Mouse (Mus musculus) embryo, embryonic 10 days (tissue): Measurements from ENCODE around the gene Olfr781.
"Not testable (repeated sequence)": the region's sequence is repeated elsewhere in the genome, so short reads cannot be mapped to it uniquely, and the experiment has no call there.

Source experiments
- DNase-seq: peaks from one replicate; pipeline ENCODE4 v3.0.0-alpha.2; 2015; ENCODE audit warnings: low spot score

Olfr781 gene

GRCm38 (mm10) chr10:129328554-129328953 is at the start of gene Olfr781:
TSS of gene Olfr781 (plus strand) at chr10:129328854.
- DNase-seq: no peak

- DNase-seq: not testable (repeated sequence)
Measured at GRCm38 (mm10) chr10:129312973-129313372, 15.7 kb upstream of the Olfr781 start.

- DNase-seq: not testable (repeated sequence)
Measured at GRCm38 (mm10) chr10:129313521-129313920, 15.1 kb upstream of the Olfr781 start.

- DNase-seq: no peak
Measured at GRCm38 (mm10) chr10:129317817-129318216, 10.8 kb upstream of the Olfr781 start, which contains the start of gene Olfr780. TSS of gene Olfr780 (plus strand) at chr10:129318117.

GRCm38 (mm10) chr10:129348550-129348949 is 19.9 kb downstream of the Olfr781 start, which contains the start of gene Olfr782:
TSS of gene Olfr782 (plus strand) at chr10:129348850.
- no peak for DNase-seq

- DNase-seq: not testable (repeated sequence)
Measured at GRCm38 (mm10) chr10:129352475-129352874, 23.8 kb downstream of the Olfr781 start.

- not testable (repeated sequence) for DNase-seq
Measured at GRCm38 (mm10) chr10:129356496-129356895, 27.8 kb downstream of the Olfr781 start.

GRCm38 (mm10) chr10:129357307-129357706 is 28.7 kb downstream of the Olfr781 start:
- DNase-seq: no peak

- not testable (repeated sequence) for DNase-seq
Measured at GRCm38 (mm10) chr10:129374051-129374450, 45.4 kb downstream of the Olfr781 start.
